Mouse (Mus musculus): ENCODE measurements around the gene Lrrfip2. TPM values are rescaled to one million over a fixed set of nuclear protein-coding genes. Genes with fewer than 3 reads are reported as not detected.

The Lrrfip2 gene
- polyA plus RNA-seq, 2 experiments from 2014 or later: 8.3 to 12.2 TPM

DNA sequence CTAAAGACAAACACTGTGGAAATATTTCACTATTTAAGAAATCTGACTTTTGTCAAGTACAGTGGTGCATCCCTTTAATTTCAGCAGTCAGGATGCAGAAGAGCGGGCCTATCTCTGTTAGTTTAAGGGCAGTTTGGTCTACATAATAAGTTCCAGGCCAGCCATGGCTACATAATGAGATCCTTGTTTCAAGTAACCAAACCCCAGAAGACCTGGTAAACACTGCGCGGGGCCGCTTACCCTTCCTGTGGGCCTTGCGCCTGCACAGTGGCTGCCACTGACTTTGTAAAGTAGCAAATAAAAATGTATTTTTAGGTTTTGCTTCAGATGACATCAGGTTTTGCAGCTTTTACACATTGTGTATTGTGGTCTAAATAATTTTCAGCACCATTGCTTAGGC is 106.0 kb downstream of the Lrrfip2 start:
- no peak for ATAC-seq

DNA sequence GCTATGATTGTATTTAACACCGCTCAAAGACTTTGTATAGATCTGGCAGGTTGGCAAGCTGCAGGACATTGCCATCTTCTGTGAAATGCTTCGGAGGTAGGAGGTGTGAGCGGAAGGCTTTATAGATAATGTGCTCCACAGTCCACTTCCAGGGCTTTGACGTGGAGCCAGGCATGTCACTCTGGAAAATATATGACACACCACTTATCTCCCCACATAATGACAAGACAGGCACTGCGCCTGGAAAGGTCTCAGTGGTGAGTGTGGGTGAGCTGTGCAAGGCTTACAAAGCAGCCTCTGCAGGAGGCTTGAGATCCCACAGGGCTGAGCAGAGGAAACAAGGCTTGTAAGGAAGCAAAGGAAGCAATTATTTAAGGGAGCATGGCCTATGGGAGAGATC is 111.1 kb downstream of the Lrrfip2 start:
- ATAC-seq: no peak

DNA sequence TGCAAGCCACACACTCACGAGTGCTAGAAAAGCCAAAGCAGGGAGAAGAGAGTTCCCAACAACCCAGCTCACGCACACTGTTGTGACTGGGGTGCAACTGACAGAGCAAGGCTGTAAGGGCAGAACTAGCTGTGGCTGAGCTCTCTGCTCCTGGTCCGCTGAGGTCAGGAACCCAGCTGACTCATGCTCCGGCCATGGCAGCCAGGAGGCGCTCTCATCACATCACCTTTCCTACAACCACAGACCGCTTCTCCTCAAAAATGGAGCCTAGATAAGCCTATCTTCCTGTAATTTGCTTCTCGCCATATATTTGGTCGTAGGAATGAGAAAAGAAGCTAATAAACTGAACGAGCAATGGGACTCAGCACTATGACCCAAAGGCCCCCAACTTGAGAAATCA is 117.3 kb downstream of the Lrrfip2 start:
- ATAC-seq: no peak

DNA sequence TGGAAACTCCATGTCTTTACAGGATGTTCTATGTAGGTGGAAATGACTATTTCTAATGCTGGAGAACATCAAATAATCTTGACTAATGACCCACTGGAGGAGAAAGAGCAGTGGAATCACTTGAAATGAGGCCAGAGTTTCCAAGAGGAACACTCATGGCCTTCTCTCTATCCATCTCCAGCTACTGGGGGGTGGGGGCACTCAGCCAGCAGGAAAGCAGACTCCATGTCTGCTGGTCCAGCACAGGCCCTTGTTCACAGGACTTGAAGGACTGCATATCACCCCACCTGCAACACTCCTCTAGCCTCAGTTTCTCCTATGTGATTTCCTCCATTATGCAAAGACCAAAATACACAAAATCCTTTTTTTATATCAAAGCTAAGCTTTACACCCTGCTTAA is 120.3 kb downstream of the Lrrfip2 start:
- no peak for ATAC-seq

DNA sequence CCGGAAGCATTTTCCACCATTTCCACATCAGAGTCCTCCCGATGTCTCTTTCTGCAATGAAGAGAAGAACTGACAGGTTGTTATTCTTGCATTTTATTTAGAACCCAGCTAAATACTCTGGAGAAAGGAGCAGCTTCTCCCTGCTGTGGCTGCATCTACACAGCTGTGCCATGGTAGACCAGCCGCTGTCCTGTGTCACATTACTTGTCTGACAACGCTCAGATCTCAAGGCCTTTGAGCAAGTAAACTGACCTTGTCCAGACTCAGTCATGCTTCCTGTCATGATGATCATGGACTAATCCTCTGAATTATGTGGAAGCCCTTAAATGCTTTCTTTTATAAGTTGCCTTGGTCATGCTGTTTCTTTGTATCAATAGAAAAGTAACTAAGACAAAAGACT is 122.4 kb downstream of the Lrrfip2 start:
- no peak for ATAC-seq

DNA sequence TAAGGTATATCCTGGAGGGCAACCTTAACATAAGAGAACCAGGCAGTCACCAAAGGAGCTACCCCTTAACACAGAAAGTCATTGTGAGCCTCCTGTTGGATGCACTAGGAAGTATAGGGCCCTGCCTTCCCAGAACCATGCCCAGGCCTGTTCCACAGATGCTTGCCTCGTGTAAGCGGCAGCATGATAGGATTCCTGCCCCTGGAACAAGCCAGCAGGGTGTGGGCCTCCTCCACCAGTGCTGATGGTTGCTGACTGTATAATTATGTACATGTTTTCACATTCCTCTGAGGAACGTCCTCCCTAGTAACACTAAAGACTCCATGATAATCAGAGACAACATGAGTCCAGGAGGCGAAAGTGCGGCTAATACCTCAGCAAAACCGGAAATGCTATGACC is 126.0 kb downstream of the Lrrfip2 start:
- no peak for ATAC-seq

DNA sequence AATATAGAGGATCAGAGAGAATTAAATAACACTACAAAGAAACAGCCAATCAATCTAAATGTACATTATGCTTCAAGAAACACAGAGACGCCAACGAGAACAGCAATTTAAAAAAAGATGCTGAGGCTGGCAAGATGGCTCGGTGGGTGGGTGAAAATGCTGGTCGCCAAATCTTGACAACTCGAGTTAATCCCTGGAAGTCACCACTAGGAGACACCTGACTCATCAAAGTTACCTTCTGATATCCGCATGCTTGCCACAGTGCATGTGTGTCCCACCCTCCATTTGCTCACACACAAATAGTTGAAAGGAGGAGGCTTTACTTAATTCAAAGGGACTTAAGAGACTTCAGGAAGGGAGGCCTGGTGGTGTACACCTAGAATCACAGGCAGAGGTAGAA is 128.2 kb downstream of the Lrrfip2 start:
- ATAC-seq: no peak

DNA sequence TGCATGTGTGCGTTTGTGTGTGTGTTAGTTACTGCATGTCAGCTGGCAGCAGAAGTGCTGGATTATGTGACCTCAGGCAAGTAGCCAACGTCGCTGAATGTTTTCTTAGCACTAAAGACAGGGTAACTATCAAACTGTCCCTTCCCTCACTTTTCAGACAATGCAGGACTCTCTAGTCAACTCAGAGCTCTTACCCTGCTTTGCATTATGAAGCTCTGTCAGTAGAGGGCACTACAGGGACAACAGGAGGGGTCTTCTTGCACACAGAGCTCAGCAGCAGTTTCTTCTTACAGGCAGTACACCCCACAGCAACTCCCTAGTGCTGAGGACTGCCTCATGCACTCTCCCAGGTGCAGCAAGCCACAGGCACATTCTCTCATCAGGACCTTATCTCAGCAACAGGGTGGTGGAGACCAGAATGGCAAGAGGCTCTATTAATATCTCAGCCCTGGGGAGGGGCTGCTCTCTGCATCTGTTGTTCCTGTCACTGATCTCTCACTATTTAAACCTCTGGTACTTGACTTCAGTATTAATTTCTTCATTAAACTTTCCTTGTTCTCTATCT is 130.4 kb downstream of the Lrrfip2 start:
- ATAC-seq: no peak

DNA sequence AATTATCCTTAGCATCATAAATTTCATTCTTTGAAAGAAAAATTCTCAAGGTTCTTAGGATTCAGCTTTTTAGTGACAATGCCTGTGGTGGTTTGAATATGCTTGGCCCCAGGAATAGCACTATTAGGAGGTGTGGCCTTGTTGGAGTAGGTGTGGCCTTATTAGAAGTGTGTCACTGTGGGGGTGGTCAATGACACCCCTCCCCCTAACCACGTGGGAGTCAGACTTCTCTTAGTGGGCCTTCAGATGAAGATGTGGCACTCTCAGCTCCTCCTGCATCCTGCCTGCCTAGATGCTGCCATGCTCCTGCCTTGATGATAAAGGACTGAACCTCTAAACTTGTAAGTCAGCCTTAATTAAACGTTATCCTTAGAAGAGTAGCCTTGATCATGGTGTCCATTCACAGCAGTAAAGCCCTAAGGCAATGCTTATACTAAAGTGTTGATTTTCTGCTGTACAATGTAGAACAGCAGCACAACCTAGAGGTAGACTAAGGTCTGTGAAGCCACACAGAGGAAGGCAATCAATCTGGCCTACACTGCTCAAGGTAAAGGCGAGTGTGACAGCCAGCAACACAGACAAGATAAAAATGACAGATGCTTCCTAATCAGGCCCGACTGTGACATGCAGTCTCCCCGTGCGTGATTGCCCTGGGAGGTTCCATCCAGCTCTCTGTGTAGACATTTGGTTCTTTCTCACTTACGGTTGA is 134.9 kb downstream of the Lrrfip2 start:
- no peak for ATAC-seq

DNA sequence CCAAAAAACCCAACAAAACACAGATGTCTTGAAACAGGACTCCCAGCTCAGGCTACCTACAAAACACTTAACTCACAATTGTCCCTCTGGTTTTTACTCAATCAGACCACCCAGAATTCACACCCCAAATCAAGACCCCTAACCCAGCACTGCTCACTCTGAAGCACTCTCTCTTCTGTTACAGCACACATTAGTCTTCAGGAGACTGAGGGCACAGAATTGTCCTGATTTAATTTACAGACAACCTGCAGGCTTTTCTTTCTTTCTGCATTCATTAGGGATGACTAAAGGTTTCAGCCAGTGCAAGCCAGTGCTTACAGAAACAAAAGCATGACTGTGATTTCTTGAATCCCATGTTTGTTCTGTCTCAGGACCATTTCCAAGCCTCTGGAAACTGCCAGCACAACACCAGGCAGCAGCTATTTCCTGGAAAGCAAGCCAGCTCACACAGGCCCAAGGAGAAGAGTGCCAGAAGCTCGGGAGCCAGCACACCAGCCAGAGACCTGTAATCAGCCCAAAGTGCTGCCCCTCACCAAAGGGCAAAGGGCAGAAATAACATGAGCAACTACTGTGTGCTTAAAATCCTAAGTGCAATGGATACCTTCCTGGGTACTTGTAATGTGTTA is 143.1 kb downstream of the Lrrfip2 start:
- ATAC-seq: no peak

DNA sequence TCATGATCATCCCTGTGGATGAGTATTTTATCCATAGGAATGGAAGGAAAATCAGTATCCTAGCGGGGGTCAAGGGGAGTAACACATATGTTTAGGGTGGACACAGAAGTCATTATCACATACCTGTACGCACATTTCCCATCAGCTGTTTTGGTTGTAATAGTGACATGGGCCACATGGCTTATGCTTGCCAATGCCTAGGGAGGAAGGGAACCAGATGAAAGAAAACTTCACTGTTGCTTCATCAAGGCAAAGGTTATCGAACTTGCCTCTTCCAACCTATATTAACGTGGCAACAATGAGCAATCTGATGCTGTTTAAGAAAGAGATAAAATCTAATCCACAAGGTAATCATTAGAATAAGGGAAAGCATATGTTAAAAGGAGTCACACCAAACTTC is 144.0 kb downstream of the Lrrfip2 start:
- no peak for ATAC-seq

DNA sequence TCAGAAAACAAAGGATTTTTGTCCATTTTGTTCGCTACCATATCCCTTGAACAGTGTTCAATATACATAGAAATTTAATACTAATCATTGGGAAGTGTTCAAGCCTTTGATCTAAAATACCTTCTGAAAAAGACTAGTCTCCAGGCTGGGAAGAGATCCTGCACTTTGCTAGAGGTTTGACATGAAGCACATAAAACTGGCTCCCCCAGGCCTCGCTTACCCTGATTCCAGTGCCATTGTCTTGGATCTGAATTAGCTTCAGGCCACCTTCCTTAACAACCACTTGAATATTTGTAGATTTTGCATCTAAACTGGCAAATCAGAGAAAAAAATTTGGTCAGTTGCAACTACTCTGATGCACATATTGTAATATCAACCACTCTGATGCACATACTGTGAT is 150.6 kb downstream of the Lrrfip2 start:
- no peak for ATAC-seq

DNA sequence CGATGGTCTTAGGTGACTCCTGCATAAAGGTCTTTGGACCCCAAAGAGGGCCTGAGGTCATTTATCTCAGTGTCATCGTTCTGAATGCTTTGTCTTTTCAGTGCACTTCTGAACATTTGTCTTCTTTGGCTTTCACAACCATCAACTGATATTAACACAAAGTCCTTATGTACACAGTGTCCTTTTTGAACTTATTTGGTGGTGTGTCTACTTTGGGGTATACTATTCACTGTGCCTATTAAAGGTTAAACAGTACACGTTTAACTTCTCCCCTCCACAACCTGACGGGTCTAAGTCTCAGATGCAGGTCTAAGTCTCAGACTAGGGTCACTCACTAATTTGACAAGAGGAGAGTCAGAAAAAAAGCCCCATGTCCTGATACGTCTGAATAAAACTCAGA is 153.2 kb downstream of the Lrrfip2 start:
- no peak for ATAC-seq

DNA sequence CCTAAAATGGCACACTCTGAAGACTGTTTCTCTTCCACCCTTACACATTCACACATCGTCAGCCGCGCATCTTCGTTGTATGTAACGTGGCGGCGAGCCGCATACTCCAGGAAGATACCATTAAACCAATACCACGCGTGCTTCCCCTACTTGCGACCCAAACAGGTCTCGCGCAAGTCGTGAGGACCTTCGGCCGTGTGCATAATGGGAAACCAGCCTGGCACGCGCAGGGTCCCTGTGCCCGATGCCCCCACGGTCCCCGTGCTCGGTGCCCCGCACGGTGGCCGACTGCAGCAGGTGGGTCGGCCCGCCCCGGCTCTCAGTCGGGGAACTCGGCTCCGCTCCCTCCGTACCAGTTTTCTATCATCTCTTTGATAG is 153.7 kb downstream of the Lrrfip2 start:
- peak; percentile 12 for ATAC-seq

DNA sequence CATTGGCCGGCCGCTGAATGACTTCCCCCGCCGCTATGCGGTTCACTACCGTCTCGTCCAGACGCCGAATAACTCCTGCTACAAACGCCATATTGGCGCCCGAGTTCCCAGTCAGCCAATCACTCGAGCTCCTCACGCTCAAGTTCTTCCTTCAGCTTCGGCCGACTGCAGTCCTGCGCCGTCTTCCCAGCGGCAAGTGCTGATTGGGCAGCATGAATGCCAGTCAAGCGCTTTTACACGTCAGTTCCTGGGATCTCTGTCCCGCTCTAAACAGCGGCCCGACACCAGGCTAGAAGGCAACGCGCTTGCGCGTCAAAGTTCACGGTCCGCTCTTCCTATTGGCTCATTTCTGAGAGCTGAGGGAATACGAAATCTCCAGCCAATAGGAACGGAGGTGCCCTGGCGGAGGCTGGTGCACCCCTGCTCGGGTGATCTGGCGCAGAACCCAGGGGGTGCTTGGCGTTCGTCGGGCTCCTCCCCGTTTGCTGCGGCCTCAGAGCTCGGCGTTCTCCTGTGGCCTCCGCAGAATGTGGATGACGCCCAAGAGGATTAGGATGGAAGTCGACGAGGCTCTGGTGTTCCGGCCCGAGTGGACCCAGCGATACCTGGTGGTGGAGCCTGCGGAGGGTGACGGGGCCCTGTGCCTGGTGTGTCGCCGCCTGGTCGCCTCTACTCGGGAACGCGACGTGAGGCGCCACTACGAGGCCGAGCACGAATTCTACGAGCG is 154.2 kb downstream of the Lrrfip2 start, which contains the start of the genes Mlh1 and Epm2aip1:
Gene Mlh1, minus strand, starts transcription at position 358 of the 727 bp plus-strand sequence.
Gene Epm2aip1, plus strand, starts transcription at position 496 of the 727 bp plus-strand sequence.
- ATAC-seq: peak; percentile 84

DNA sequence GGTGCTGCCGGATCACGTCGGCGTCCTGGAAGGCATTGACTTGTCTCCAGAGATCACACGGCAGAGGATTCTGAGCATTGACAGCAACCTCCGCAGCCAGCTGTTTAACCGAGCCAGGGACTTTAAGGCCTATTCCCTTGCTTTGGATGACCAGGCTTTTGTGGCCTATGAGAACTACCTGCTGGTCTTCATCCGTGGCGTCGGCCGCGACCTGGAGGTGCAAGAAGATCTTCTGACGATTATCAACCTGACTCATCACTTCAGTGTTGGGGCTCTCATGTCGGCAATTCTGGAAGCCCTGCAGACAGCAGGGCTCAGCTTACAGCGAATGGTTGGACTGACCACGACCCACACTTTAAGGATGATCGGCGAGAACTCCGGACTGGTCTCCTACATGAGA is 155.0 kb downstream of the Lrrfip2 start:
- no peak for ATAC-seq

DNA sequence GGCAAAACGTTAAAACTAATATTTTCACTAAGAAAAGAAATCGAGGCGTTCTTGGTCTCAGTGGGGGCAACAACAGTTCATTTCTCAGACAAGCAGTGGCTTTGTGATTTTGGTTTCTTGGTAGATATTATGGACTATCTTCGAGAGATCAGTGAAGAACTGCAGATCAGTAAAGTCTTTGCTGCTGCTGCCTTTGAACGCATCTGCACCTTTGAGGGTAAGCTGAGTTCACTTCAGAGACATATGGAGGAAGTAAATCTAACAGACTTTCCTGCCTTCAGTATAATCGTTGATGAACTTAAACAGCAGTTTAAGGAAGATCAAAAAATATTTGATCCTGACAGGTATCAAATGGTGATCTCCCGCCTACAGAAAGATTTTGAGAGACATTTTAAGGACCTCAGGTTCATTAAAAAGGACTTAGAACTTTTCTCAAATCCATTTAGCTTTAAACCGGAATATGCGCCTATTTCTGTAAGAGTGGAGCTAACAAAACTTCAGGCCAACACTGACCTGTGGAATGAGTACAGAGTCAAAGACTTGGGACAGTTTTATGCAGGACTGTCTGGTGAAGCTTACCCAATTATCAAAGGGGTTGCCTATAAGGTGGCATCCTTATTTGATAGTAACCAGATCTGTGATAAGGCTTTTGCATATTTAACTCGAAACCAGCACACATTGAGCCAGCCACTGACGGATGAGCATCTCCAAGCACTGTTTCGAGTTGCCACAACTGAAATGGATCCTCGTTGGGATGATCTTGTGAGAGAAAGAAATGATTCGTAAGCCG is 155.8 kb downstream of the Lrrfip2 start:
- ATAC-seq: no peak

DNA sequence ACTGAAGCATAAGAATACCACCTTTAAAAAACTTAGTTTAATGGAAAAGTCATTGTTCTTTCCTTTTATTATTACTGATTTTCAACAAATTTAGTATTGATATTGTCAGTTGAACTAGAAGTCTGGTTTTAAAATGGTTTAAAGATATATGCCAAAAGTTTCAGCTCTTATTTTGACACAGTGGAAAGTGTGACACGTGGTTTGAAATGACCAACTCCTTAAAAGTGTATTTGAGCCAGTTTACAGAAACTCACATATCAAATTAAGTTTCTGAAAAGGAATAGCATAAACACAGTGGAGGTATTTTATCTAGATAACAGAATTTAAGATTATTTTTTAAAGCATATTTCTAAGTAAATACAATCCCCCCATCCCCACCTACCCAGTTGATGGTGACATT is 156.6 kb downstream of the Lrrfip2 start:
- no peak for ATAC-seq

DNA sequence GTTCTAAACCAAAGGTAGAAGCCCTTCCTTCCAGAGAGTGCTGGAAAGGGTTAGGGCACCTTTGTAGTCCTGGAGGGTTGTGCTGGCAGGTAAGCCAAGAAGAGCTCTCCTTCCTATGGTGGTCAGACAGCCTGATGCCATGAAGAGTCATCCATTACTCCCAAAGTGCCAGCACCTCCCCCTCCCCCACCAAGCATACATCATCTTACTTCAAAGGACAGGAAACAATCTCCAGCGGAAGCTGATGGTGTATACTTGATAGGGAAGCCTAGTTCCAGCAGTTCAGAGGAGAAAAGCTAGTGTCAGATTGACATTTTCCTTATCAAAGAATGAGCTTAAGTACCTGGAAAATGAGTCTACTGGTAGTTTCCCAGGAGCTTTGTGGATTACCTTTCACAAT is 157.8 kb downstream of the Lrrfip2 start:
- ATAC-seq: no peak
